Mouse (Mus musculus) MEL (cell line): ENCODE measurements at regions not wholly inside any gene's neighbourhood (a gene's known extent, or its start where the extent isn't known, plus 50 kb on each side); places are given as distances from the start of the nearest gene placed in this dataset.

Experiments
- DNase-seq: peaks from one replicate; pipeline ENCODE4 v3.0.0; 2011; ENCODE audit warnings: low read depth, low spot score
- H3K27ac ChIP-seq: 2 replicates; pipeline ENCODE4 v1.5.1; 2012; ENCODE audit warnings: low read depth, mild to moderate bottlenecking, control low read depth, low read length, moderate library complexity; ENCODE audit not compliant: control insufficient read depth
- H3K27me3 ChIP-seq, 2 experiments: fragments of 150-350 bp in 1 of 2; sonication (generic) in 1 of 2; 2 replicates each; pipeline ENCODE4 v1.6.1; 2012; ENCODE audit warnings: low read length in 2 of 2, mild to moderate bottlenecking in 2 of 2, improper control_type of control experiment in 1 of 2, moderate library complexity in 1 of 2; ENCODE audit not compliant: insufficient read depth in 2 of 2, control insufficient read depth in 1 of 2
- H3K36me3 ChIP-seq, 2 experiments: 2 replicates each; pipeline ENCODE4 v1.6.1; 2012 to 2014; ENCODE audit warnings: low read length in 2 of 2, improper control_type of control experiment in 1 of 2, inconsistent platforms in 1 of 2, mild to moderate bottlenecking in 1 of 2; ENCODE audit not compliant: insufficient read depth in 2 of 2, control insufficient read depth in 1 of 2
- H3K4me1 ChIP-seq, 2 experiments: fragments of 150-350 bp in 1 of 2; sonication (generic) in 1 of 2; 2 replicates each; pipeline ENCODE4 v1.6.1; 2012; ENCODE audit warnings: low read length in 2 of 2, improper control_type of control experiment in 1 of 2, mild to moderate bottlenecking in 1 of 2; ENCODE audit not compliant: insufficient read depth in 2 of 2, control insufficient read depth in 1 of 2
- H3K4me3 ChIP-seq, 2 experiments: fragments of 150-350 bp in 1 of 2; sonication (generic) in 1 of 2; 2 replicates each; pipeline ENCODE4 v1.5.1; 2012; ENCODE audit warnings: low read depth in 2 of 2, low read length in 2 of 2, mild to moderate bottlenecking in 2 of 2, moderate library complexity in 2 of 2, control low read depth in 1 of 2, improper control_type of control experiment in 1 of 2; ENCODE audit not compliant: control insufficient read depth in 1 of 2, insufficient read depth in 1 of 2
- H3K79me2 ChIP-seq: 2 replicates; pipeline ENCODE4 v1.6.1; 2012; ENCODE audit warnings: mild to moderate bottlenecking, low read length, moderate library complexity; ENCODE audit not compliant: control insufficient read depth, poor library complexity, insufficient read depth
- H3K9ac ChIP-seq: 2 replicates; pipeline ENCODE4 v1.6.1; 2012; ENCODE audit warnings: low read depth, mild to moderate bottlenecking, control low read depth, low read length, moderate library complexity; ENCODE audit not compliant: control insufficient read depth, poor library complexity, severe bottlenecking
- H3K9me3 ChIP-seq: fragments of 150-350 bp; sonication (generic); replicated peaks from 2 replicates; pipeline ENCODE4 v1.6.1; 2012; ENCODE audit warnings: mild to moderate bottlenecking, low read length, improper control_type of control experiment, moderate library complexity; ENCODE audit not compliant: insufficient read depth
- CHD1 ChIP-seq: IDR thresholded peaks from 2 replicates; pipeline ENCODE4 v1.6.1; 2012; ENCODE audit warnings: low read depth, mild to moderate bottlenecking, inconsistent platforms, low read length, improper control_type of control experiment
- CHD2 ChIP-seq: IDR thresholded peaks from 2 replicates; pipeline ENCODE4 v1.6.1; 2011; ENCODE audit warnings: low read length, improper control_type of control experiment
- ETS1 ChIP-seq: IDR thresholded peaks from 2 replicates; pipeline ENCODE4 v1.6.1; 2012; ENCODE audit warnings: low read depth, mild to moderate bottlenecking, inconsistent platforms, low read length, improper control_type of control experiment, moderate library complexity
- KAT2A ChIP-seq: conservative IDR thresholded peaks from 2 replicates; pipeline ENCODE4 v1.6.1; 2012; ENCODE audit warnings: low read depth, low read length, improper control_type of control experiment, inconsistent platforms
- MAFK ChIP-seq: IDR thresholded peaks from 2 replicates; pipeline ENCODE4 v1.6.1; 2011; ENCODE audit warnings: low read depth, mild to moderate bottlenecking, low read length, improper control_type of control experiment, borderline replicate concordance
- MAZ ChIP-seq: IDR thresholded peaks from 2 replicates; pipeline ENCODE4 v1.6.1; 2012; ENCODE audit warnings: low read depth, mild to moderate bottlenecking, inconsistent platforms, low read length, improper control_type of control experiment
- MEF2A ChIP-seq: IDR thresholded peaks from 2 replicates; pipeline ENCODE4 v1.6.1; 2014; ENCODE audit warnings: low read depth, mild to moderate bottlenecking, inconsistent platforms, low read length, improper control_type of control experiment; ENCODE audit not compliant: poor library complexity, insufficient replicate concordance, severe bottlenecking; ENCODE audit errors: extremely low read depth
- MYC ChIP-seq: IDR thresholded peaks from 2 replicates; pipeline ENCODE4 v1.6.1; 2011; ENCODE audit warnings: low read depth, mild to moderate bottlenecking, low read length, improper control_type of control experiment, moderate library complexity
- NRF1 ChIP-seq: IDR thresholded peaks from 2 replicates; pipeline ENCODE4 v1.6.1; 2014; ENCODE audit warnings: low read depth, mild to moderate bottlenecking, inconsistent platforms, low read length, improper control_type of control experiment, moderate library complexity; ENCODE audit not compliant: poor library complexity, insufficient read depth, severe bottlenecking
- POLR2A ChIP-seq, 2 experiments: IDR thresholded peaks; 2 replicates each; pipeline ENCODE4 v1.6.1; 2011 to 2012; ENCODE audit warnings: low read length in 2 of 2, mild to moderate bottlenecking in 2 of 2, control low read depth in 1 of 2, improper control_type of control experiment in 1 of 2, low read depth in 1 of 2, moderate library complexity in 1 of 2; ENCODE audit not compliant: control insufficient read depth in 1 of 2, insufficient read depth in 1 of 2, poor library complexity in 1 of 2
- POLR2AphosphoS2 ChIP-seq: IDR thresholded peaks from 2 replicates; pipeline ENCODE4 v1.6.1; 2011; ENCODE audit warnings: low read length, improper control_type of control experiment
- POLR2AphosphoS5 ChIP-seq: IDR thresholded peaks from 2 replicates; pipeline ENCODE4 v1.6.1; 2012; ENCODE audit warnings: low read depth, borderline replicate concordance, mild to moderate bottlenecking, inconsistent platforms, low read length, moderate library complexity, mixed read lengths
- RCOR1 ChIP-seq: IDR thresholded peaks from 2 replicates; pipeline ENCODE4 v1.6.1; 2012; ENCODE audit warnings: low read depth, mild to moderate bottlenecking, inconsistent platforms, low read length, improper control_type of control experiment
- SMC3 ChIP-seq: IDR thresholded peaks from 2 replicates; pipeline ENCODE4 v1.6.1; 2011; ENCODE audit warnings: low read depth, low read length, improper control_type of control experiment
- TAL1 ChIP-seq: IDR thresholded peaks from 2 replicates; pipeline ENCODE4 v1.6.1; 2012; ENCODE audit warnings: mild to moderate bottlenecking, inconsistent platforms, low read length, moderate library complexity, mixed read lengths
- TCF12 ChIP-seq: IDR thresholded peaks from 2 replicates; pipeline ENCODE4 v1.6.1; 2014; ENCODE audit warnings: low read depth, mild to moderate bottlenecking, inconsistent platforms, low read length, improper control_type of control experiment, moderate library complexity
- UBTF ChIP-seq: IDR thresholded peaks from 2 replicates; pipeline ENCODE4 v1.6.1; 2012; ENCODE audit warnings: low read depth, mild to moderate bottlenecking, inconsistent platforms, low read length, improper control_type of control experiment, moderate library complexity, borderline replicate concordance; ENCODE audit not compliant: insufficient read depth
- ZC3H11A ChIP-seq: IDR thresholded peaks from 2 replicates; pipeline ENCODE4 v1.6.1; 2012; ENCODE audit warnings: low read depth, mild to moderate bottlenecking, inconsistent platforms, low read length, improper control_type of control experiment

DNA sequence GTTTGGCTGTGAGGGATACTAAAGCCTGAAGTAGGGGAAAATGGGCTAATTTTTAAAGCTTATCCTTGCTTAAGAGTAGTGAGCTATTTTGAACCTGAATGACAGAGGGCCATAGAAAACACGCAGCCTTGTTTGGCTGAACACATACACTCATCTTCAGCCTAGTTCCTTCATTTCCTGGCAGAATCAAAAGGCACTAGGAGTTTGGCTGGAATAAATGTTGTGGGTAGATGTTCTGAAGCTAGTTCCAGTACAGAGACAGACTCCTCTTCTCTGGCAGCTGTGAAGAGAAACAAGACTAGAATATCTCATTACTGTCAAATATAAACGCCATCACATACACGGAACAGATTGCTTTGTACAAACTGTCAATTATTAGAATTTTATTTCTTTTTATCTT, 809.5 kb downstream of the Car8 start:
- no peaks in the 10 kb centered on the region for H3K9me3 ChIP-seq
- no peaks in the 10 kb centered on the region for H3K27me3 ChIP-seq
- no peak for DNase-seq
- H3K4me1 ChIP-seq, result no peaks in the 10 kb centered on the region
- H3K79me2 ChIP-seq, result no peaks in the 10 kb centered on the region
- no peak overlapping the region for H3K4me3 ChIP-seq
- H3K27ac ChIP-seq, result no peak overlapping the region
- no peak overlapping the region for H3K9ac ChIP-seq
- TF ChIP-seq MAFK (no peak), POLR2AphosphoS5 (no peak)
- no peaks in the 10 kb centered on the region for H3K36me3 ChIP-seq

GRCm38 (mm10) chr4:7424081-7424480, 814.8 kb downstream of the Car8 start:
- Histone ChIP-seq H3K27me3 (no peaks in the 10 kb centered on the region), H3K36me3 (no peaks in the 10 kb centered on the region), H3K9ac (no peak overlapping the region), H3K4me3 (no peak overlapping the region), H3K27ac (no peak overlapping the region), H3K4me1 (no peaks in the 10 kb centered on the region), H3K9me3 (no peaks in the 10 kb centered on the region), H3K79me2 (no peaks in the 10 kb centered on the region)
- no peak for TF ChIP-seq POLR2AphosphoS2
- TF ChIP-seq MEF2A, result no peak
- no peak for TF ChIP-seq KAT2A
- no peak for TF ChIP-seq POLR2A (IDR thresholded peaks at IDR 0.05; ENCODE audit: control insufficient read depth in 1 of 2, insufficient read depth in 1 of 2, low read depth in 1 of 2, low read length in 2 of 2, poor library complexity in 1 of 2)
- DNase-seq, result no peak

DNA sequence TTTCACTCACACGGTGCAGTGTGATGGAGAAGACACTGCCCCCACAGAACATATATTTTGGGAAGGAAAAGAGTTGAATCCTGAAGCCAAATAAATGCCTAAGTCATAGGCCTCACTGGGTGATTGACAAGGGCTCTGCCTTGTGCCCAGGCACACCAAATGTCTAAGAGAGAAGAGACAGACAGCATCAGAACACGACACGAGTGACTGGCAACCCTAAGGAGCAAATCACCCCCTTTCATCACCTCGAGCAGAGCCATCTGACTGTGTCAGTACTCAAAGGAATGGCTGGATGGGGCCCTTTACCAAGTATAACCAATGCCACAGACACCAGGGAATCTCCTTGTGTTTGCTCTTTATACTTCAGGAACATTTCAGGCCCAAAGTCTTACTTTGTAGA, 815.6 kb downstream of the Car8 start:
- Histone ChIP-seq H3K79me2 (no peaks in the 10 kb centered on the region), H3K9me3 (no peaks in the 10 kb centered on the region), H3K27ac (no peak overlapping the region), H3K4me1 (no peaks in the 10 kb centered on the region), H3K4me3 (no peak overlapping the region), H3K27me3 (no peaks in the 10 kb centered on the region), H3K36me3 (no peaks in the 10 kb centered on the region), H3K9ac (no peak overlapping the region)
- TF ChIP-seq MYC (no peak), TAL1 (no peak), POLR2AphosphoS5 (no peak), TCF12 (no peak), ETS1 (no peak), SMC3 (no peak), ZC3H11A (no peak), MAZ (no peak), RCOR1 (no peak), NRF1 (no peak), UBTF (no peak), CHD2 (no peak), CHD1 (no peak)
- no peak for DNase-seq
